Mouse (Mus musculus) adrenal gland, adult 2 months (tissue): ENCODE measurements around the gene Olfr229. TPM values are rescaled to one million over a fixed set of nuclear protein-coding genes. Genes with fewer than 3 reads are reported as not detected.
"Not testable (repeated sequence)": the region's sequence is repeated elsewhere in the genome, so short reads cannot be mapped to it uniquely, and the experiment has no call there.

Experiments
- DNase-seq: peaks from one replicate; pipeline ENCODE4 v3.0.0; 2021
- long read RNA-seq: library from polyadenylated mRNA; stranded (forward); transcript quantifications from one replicate; pipeline ENCODE4 v2.0.0, GENCODE M21; 2021
- polyA plus RNA-seq: library from polyadenylated mRNA; depleted of rRNA; stranded (reverse); fragments of >200 nt; gene quantifications from 2 replicates; pipeline ENCODE4 v1.2.3, GENCODE M21; 2012; rRNA removed
- total RNA-seq, 2 experiments: library from RNA; stranded (reverse); gene quantifications; 2 replicates each; pipeline ENCODE4 v1.2.3; 2021

Gene Olfr229
- not detected for total RNA-seq
- not detected in 2 replicates for polyA plus RNA-seq
- long read RNA-seq = 0 reads

GRCm38 (mm10) chr9:39907036-39907435, at the start of gene Olfr229:
Olfr229 (plus strand) TSS chr9:39907336.
- DNase-seq = no peak

DNA sequence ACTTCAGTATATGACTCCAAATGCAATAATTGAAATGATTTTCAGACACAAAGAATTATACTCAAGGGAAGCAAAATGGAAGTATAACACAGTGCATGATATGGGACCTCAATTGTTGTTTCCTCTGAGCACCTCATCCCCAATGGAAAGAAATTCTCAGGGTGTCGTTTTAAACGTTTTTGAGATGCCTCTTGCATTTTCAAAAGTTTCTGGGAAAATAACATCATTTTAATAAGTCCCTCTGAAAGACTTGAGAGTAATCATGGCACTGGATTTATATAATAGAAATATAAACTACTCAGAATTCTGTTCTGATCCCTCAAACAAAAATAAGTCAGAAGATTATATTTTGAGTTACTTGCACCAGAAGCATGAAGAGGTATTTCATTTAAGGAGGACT, 41.0 kb upstream of the Olfr229 start, which contains the start of gene Olfr972:
Gene Olfr972, plus strand, starts transcription at position 301 of the 400 bp plus-strand sequence.
- DNase-seq = no peak

DNA sequence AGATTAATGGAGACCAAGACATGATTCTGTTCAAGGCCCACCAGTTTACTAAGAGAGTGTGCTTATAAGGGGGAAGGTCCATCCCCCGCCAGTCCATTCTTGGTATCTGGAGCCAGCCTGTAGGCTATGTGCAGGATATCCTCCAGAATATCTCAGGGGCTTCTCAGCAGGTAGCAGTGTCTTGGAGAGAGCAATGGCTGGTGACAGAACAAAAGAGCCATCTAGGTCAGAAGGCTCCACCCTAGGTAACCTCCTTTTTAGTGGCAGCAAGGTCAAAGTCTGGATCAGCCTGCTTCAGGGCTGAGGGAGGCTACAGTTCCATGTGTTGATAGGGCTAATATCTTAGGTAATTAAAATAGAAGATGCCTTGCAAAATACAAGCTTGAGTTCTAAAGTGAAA, 35.1 kb upstream of the Olfr229 start:
- not testable (repeated sequence) for DNase-seq

- DNase-seq = not testable (repeated sequence)
Measured at GRCm38 (mm10) chr9:39877541-39878396, 29.4 kb upstream of the Olfr229 start.

DNA sequence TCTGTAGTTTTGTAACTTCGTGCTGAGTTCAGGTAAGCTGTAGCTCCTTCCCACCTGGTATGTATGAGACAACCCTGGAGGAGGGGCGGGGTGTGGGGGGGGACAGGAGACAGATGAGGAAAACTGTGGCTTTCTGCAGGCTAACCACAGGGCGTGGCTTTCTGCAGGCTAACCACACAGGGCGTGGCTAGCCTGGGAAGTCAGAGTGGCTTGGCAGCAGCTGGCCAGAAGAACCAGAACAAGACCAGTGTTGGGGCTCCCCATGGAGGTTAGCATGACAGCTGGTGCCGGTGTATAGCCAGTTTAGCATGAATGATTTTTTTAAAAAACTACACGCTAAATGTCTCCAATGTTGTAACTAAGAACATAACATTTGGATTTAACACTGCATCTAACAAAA, 2.0 kb upstream of the Olfr229 start:
- no peak for DNase-seq

GRCm38 (mm10) chr9:39909939-39910338, 2.8 kb downstream of the Olfr229 start:
- no peak for DNase-seq

GRCm38 (mm10) chr9:39927975-39928836, 21.1 kb downstream of the Olfr229 start:
- not testable (repeated sequence) for DNase-seq

GRCm38 (mm10) chr9:39928837-39929236, 21.7 kb downstream of the Olfr229 start:
- DNase-seq = not testable (repeated sequence)

DNA sequence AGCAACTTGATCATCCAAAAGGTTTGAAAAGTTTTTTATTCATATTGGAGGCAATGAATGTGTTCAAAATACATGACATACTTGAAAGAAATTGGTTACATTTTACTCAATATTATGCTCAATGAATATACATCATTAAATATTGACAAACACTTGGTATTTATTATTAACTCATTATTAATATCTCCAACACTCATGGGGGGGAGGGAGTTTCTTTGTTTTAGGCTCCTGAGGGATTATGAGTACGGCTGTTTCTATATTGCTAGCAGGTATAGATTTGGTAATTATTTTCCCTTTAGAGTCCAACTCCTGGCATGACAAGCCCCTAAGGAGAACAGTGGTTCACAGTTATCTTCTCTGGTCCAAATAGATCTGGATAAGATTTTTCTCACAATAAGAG, 30.1 kb downstream of the Olfr229 start, which contains the start of gene Olfr974:
Gene Olfr974, plus strand, starts transcription at position 301 of the 400 bp plus-strand sequence.
- DNase-seq = no peak

DNA sequence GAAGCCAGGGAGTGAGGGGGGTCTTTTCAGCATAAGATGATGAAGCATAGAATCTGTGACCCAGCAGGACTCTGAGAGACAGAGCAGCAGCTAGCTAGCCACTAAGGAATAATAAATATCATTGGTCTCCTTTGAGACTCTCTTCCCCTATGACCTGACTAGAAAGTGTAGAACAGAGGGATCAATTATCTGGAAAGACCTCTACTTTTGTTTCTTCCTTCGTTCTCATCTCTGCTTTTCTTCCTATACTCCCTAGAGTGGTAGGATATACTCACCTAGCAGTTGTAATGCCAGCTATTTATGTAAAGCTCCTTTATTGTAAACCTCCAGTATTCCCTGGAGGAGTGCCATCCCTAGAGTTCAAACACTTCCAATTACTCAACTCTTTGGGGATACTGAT, 44.8 kb downstream of the Olfr229 start, which contains the start of gene Olfr975:
Gene Olfr975, minus strand, starts transcription at position 101 of the 400 bp plus-strand sequence.
- DNase-seq = no peak

- not testable (repeated sequence) for DNase-seq
Measured at GRCm38 (mm10) chr9:39961033-39961432, 53.9 kb downstream of the Olfr229 start, which contains the start of gene Olfr976. Olfr976 (minus strand) TSS chr9:39961133.

Other genes with a start within 250 kb of the Olfr229 start
- gene Olfr963, start 240.1 kb upstream of the Olfr229 start, total RNA-seq = not detected
- gene Olfr963, start 240.1 kb upstream of the Olfr229 start, polyA plus RNA-seq = not detected in 2 replicates
- not detected for gene Olfr149, start 200.2 kb upstream of the Olfr229 start, total RNA-seq
- not detected in 2 replicates for gene Olfr149, start 200.2 kb upstream of the Olfr229 start, polyA plus RNA-seq
- not detected for gene Olfr965, start 196.0 kb upstream of the Olfr229 start, total RNA-seq
- gene Olfr965, start 196.0 kb upstream of the Olfr229 start, polyA plus RNA-seq = not detected in 2 replicates
- gene Olfr150, start 176.4 kb upstream of the Olfr229 start, total RNA-seq = not detected
- gene Olfr150, start 176.4 kb upstream of the Olfr229 start, polyA plus RNA-seq = not detected in 2 replicates
- gene Olfr967, start 161.1 kb upstream of the Olfr229 start, total RNA-seq = not detected
- gene Olfr967, start 161.1 kb upstream of the Olfr229 start, polyA plus RNA-seq = not detected in 2 replicates
- gene Olfr968, start 124.1 kb upstream of the Olfr229 start, total RNA-seq = not detected
- not detected in 2 replicates for gene Olfr968, start 124.1 kb upstream of the Olfr229 start, polyA plus RNA-seq
- gene Olfr969, start 116.4 kb upstream of the Olfr229 start, total RNA-seq = not detected
- gene Olfr969, start 116.4 kb upstream of the Olfr229 start, polyA plus RNA-seq = not detected in 2 replicates
- not detected for gene Olfr970, start 98.5 kb upstream of the Olfr229 start, total RNA-seq
- not detected in 2 replicates for gene Olfr970, start 98.5 kb upstream of the Olfr229 start, polyA plus RNA-seq
- not detected for gene Olfr971, start 70.5 kb upstream of the Olfr229 start, total RNA-seq
- not detected in 2 replicates for gene Olfr971, start 70.5 kb upstream of the Olfr229 start, polyA plus RNA-seq
- not detected for gene Olfr972, start 40.9 kb upstream of the Olfr229 start, total RNA-seq
- not detected in 2 replicates for gene Olfr972, start 40.9 kb upstream of the Olfr229 start, polyA plus RNA-seq
- gene Olfr974, start 30.2 kb downstream of the Olfr229 start, total RNA-seq = not detected
- gene Olfr974, start 30.2 kb downstream of the Olfr229 start, polyA plus RNA-seq = not detected in 2 replicates
- under 1 TPM in 1 of 2 experiments, not detected in 1; 0.10 TPM for gene Olfr975, start 44.7 kb downstream of the Olfr229 start, total RNA-seq
- gene Olfr975, start 44.7 kb downstream of the Olfr229 start, polyA plus RNA-seq = not detected in 2 replicates
- gene Olfr976, start 53.8 kb downstream of the Olfr229 start, total RNA-seq = not detected
- not detected in 2 replicates for gene Olfr976, start 53.8 kb downstream of the Olfr229 start, polyA plus RNA-seq
- not detected for gene Olfr978, start 84.8 kb downstream of the Olfr229 start, total RNA-seq
- not detected in 2 replicates for gene Olfr978, start 84.8 kb downstream of the Olfr229 start, polyA plus RNA-seq
- gene Olfr979, start 96.1 kb downstream of the Olfr229 start, total RNA-seq = not detected
- not detected in 2 replicates for gene Olfr979, start 96.1 kb downstream of the Olfr229 start, polyA plus RNA-seq
- gene Olfr980, start 102.2 kb downstream of the Olfr229 start, total RNA-seq = not detected
- gene Olfr980, start 102.2 kb downstream of the Olfr229 start, polyA plus RNA-seq = not detected in 2 replicates
- not detected for gene Olfr981, start 114.1 kb downstream of the Olfr229 start, total RNA-seq
- gene Olfr981, start 114.1 kb downstream of the Olfr229 start, polyA plus RNA-seq = not detected in 2 replicates
- gene Olfr982, start 166.5 kb downstream of the Olfr229 start, total RNA-seq = not detected
- gene Olfr982, start 166.5 kb downstream of the Olfr229 start, polyA plus RNA-seq = not detected in 2 replicates
- gene Olfr983, start 186.3 kb downstream of the Olfr229 start, total RNA-seq = not detected
- not detected in 2 replicates for gene Olfr983, start 186.3 kb downstream of the Olfr229 start, polyA plus RNA-seq
- gene Olfr984, start 206.9 kb downstream of the Olfr229 start, total RNA-seq = not detected
- gene Olfr984, start 206.9 kb downstream of the Olfr229 start, polyA plus RNA-seq = not detected in 2 replicates
- gene Olfr985, start 222.8 kb downstream of the Olfr229 start, total RNA-seq = not detected
- gene Olfr985, start 222.8 kb downstream of the Olfr229 start, polyA plus RNA-seq = not detected in 2 replicates
- not detected for gene Tmem225, start 240.8 kb downstream of the Olfr229 start, total RNA-seq
- not detected in 2 replicates for gene Tmem225, start 240.8 kb downstream of the Olfr229 start, polyA plus RNA-seq